Mouse (Mus musculus) spleen, adult 2 months (tissue): ENCODE measurements around the gene Erbb4.
"Not testable (repeated sequence)": the region's sequence is repeated elsewhere in the genome, so short reads cannot be mapped to it uniquely, and the experiment has no call there.

Source experiments
- CTCF ChIP-seq: fragments of 200-500 bp; IDR thresholded peaks from 2 replicates; pipeline ENCODE4 v1.5.1; 2011; ENCODE audit warnings: mild to moderate bottlenecking, inconsistent platforms; ENCODE audit not compliant: insufficient read depth, insufficient read length, insufficient replicate concordance; ENCODE audit errors: extremely low read depth
- POLR2A ChIP-seq: fragments of 200-500 bp; IDR thresholded peaks from 2 replicates; pipeline ENCODE4 v1.6.1; 2011; ENCODE audit warnings: low read depth, low read length, inconsistent platforms

DNA sequence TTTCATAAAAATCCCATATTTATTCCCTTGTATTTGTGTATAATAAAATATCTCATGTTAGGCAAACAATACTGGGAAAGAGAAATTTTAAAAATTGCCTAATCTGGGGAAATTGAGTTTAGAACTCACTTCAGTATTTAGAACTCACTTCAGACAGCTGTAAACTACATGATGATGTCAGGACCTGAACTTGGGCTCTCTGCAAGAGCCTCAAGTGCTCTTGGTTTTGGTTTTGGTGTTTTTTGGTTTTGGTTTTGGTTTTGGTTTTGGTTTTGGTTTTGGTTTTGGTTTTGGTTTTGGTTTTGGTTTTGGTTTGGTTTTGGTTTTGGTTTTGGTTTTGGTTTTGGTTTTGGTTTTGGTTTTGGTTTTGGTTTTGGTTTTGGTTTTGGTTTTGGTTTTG lies 341.8 kb downstream of the Erbb4 start:
- not testable (repeated sequence) for TF ChIP-seq POLR2A, CTCF
